Mouse (Mus musculus): Measurements from ENCODE around the gene Afg1l.

DNA sequence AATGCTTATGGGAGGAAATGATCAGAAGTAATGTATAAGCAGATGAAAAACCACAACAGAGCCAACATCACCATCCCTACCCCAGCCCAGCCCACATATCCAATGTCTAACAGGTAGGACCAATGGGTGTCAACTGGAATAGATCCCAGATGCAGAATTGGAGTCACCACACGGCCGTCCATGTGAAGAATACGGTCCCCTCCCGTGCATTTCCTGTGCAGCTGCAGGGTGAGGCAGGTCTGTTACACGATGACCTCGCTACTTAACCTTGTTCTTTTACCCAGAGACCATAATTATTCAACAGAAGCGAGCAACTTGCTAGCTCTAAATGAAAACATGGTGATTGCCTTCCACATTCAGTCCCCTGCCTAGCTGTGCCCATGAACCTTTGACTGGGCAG, 178.4 kb downstream of the Afg1l start:
- no peak for TF ChIP-seq CTCF (IDR thresholded peaks at IDR 0.05; ENCODE audit: control insufficient read depth, insufficient read depth, low read length)
- no peak for TF ChIP-seq POLR2A (IDR thresholded peaks at IDR 0.05; ENCODE audit: borderline replicate concordance, control insufficient read depth, low read depth, low read length)
